Mouse (Mus musculus) C2C12 (cell line): ENCODE measurements around the gene Hspa1l.

Source experiments
- CEBPB ChIP-seq: IDR thresholded peaks from one replicate; pipeline ENCODE4 v1.6.1; 2011; ENCODE audit warnings: low read depth, mild to moderate bottlenecking, control low read depth, moderate library complexity
- CTCF ChIP-seq: IDR thresholded peaks from one replicate; pipeline ENCODE4 v1.5.1; 2011; ENCODE audit not compliant: control insufficient read depth, insufficient read depth, insufficient read length
- MAX ChIP-seq: IDR thresholded peaks from one replicate; pipeline ENCODE4 v1.6.1; 2011; ENCODE audit warnings: mild to moderate bottlenecking, control low read depth
- MYOD1 ChIP-seq: IDR thresholded peaks from one replicate; pipeline ENCODE4 v1.6.1; 2011; ENCODE audit warnings: low read depth; ENCODE audit not compliant: control insufficient read depth, insufficient read length
- USF1 ChIP-seq: IDR thresholded peaks from one replicate; pipeline ENCODE4 v1.6.1; 2011; ENCODE audit warnings: low read depth, mild to moderate bottlenecking, control low read depth, moderate library complexity

GRCm38 (mm10) chr17:34978239-34978638 lies 5.7 kb downstream of the Hspa1l start:
- TF ChIP-seq CTCF (no peak), CEBPB (no peak), MAX (no peak), USF1 (no peak), MYOD1 (no peak)
